Mouse (Mus musculus) liver, postnatal 0 days (tissue): ENCODE measurements around the gene Lmo4. TPM values are rescaled to one million over a fixed set of nuclear protein-coding genes. Genes with fewer than 3 reads are reported as not detected.

ENCODE experiments used
- ATAC-seq: fragments of 200-750 bp; cut with Nextera tagmentation; 2 replicates; pipeline ENCODE4 v1.8.0; 2017; ENCODE audit warnings: mild to moderate bottlenecking, moderate library complexity
- DNase-seq: peaks from one replicate; pipeline ENCODE4 v3.0.0-alpha.2; 2016
- H3K27ac ChIP-seq: fragments of 300-500 bp; sonication (generic); 2 replicates; pipeline ENCODE4 v1.5.1; 2014; ENCODE audit warnings: antibody characterized with exemption, moderate library complexity, mild to moderate bottlenecking, low read depth
- H3K27me3 ChIP-seq: fragments of 300-500 bp; sonication (generic); 2 replicates; pipeline ENCODE4 v1.6.1; 2014; ENCODE audit warnings: low read length, control low read depth, mixed read lengths; ENCODE audit not compliant: insufficient read depth
- H3K36me3 ChIP-seq: fragments of 300-500 bp; sonication (generic); replicated peaks from 2 replicates; pipeline ENCODE4 v1.6.1; 2014; ENCODE audit warnings: mild to moderate bottlenecking, control low read depth, low read length, moderate library complexity, mixed read lengths; ENCODE audit not compliant: insufficient read depth
- H3K4me1 ChIP-seq: fragments of 300-500 bp; sonication (generic); 2 replicates; pipeline ENCODE4 v1.6.1; 2014; ENCODE audit warnings: antibody characterized with exemption, mild to moderate bottlenecking, control low read depth; ENCODE audit not compliant: insufficient read depth
- H3K4me2 ChIP-seq: fragments of 300-500 bp; sonication (generic); 2 replicates; pipeline ENCODE4 v1.6.1; 2014; ENCODE audit warnings: low read depth, mild to moderate bottlenecking, low read length, moderate library complexity, mixed read lengths
- H3K4me3 ChIP-seq: fragments of 300-500 bp; sonication (generic); 2 replicates; pipeline ENCODE4 v1.5.1; 2014; ENCODE audit warnings: low read depth, low read length
- H3K9ac ChIP-seq: fragments of 300-500 bp; sonication (generic); replicated peaks from 2 replicates; pipeline ENCODE4 v1.6.1; 2014; ENCODE audit warnings: mild to moderate bottlenecking, moderate library complexity
- H3K9me3 ChIP-seq: fragments of 300-500 bp; sonication (generic); 2 replicates; pipeline ENCODE4 v1.6.1; 2016; ENCODE audit warnings: mild to moderate bottlenecking, control low read depth, low read length, mixed read lengths
- CTCF ChIP-seq: sonication (generic); IDR thresholded peaks from 2 replicates; pipeline ENCODE4 v1.5.1; 2016; ENCODE audit warnings: antibody characterized with exemption, low read depth
- EP300 ChIP-seq: IDR thresholded peaks from 2 replicates; pipeline ENCODE4 v1.6.1; 2016; ENCODE audit warnings: antibody characterized with exemption, low read depth, mild to moderate bottlenecking
- WGBS: fragments of 180-500 bp; shearing (Covaris S2); extraction: QIAGEN DNeasy Blood & Tissue Kit; methylation state at CpG from one replicate; pipeline ENCODE4 v1.1.7; 2014; ENCODE audit not compliant: insufficient replicate concordance; 5-methylcytosine and 5-hydroxymethylcytosine counted together
- polyA plus RNA-seq: library from polyadenylated mRNA; unstranded; fragments of >200 nt; fragmentation: Nextera tagmentation; extraction: Ambion mirVana; gene quantifications from 2 replicates; pipeline ENCODE4 v1.2.1, GENCODE M21; 2015

Gene Lmo4
- polyA plus RNA-seq, 1 experiment from 2014 or later = 17.4 TPM

GRCm38 (mm10) chr3:144201794-144202573 is 3.0 kb downstream of the Lmo4 start:
- H3K4me2 ChIP-seq = peak overlapping the region; percentile 97
- TF ChIP-seq EP300 (no peak), CTCF (peak; percentile 20)
- ATAC-seq (peak; percentile 56), DNase-seq (peak; percentile 88)
- peak overlapping the region; percentile 98 for H3K27ac ChIP-seq
- no peaks in the 10 kb centered on the region; the same call in 1 of the 2 replicates for H3K36me3 ChIP-seq
- peak overlapping the region; percentile 87 for H3K9ac ChIP-seq
- H3K9me3 ChIP-seq = no peaks in the 10 kb centered on the region
- H3K4me3 ChIP-seq = peak overlapping the region; percentile 74
- H3K27me3 ChIP-seq = no peaks in the 10 kb centered on the region
- 1% methylated on average over 42 of the region's 64 CpGs for WGBS
- H3K4me1 ChIP-seq = peaks cover 29% of the 10 kb centered on the region

GRCm38 (mm10) chr3:144185327-144186152 is 19.5 kb downstream of the Lmo4 start:
- Histone ChIP-seq H3K4me2 (no peak overlapping the region), H3K9ac (no peak overlapping the region), H3K4me3 (no peak overlapping the region), H3K27ac (no peak overlapping the region), H3K36me3 (peaks cover 23% of the 10 kb centered on the region), H3K27me3 (no peaks in the 10 kb centered on the region), H3K4me1 (no peaks in the 10 kb centered on the region), H3K9me3 (no peaks in the 10 kb centered on the region)
- DNase-seq = no peak
- no peak for TF ChIP-seq CTCF
- no peak for TF ChIP-seq EP300
- WGBS = 79% methylated on average over 13 of the region's 13 CpGs
- no peak for ATAC-seq

DNA sequence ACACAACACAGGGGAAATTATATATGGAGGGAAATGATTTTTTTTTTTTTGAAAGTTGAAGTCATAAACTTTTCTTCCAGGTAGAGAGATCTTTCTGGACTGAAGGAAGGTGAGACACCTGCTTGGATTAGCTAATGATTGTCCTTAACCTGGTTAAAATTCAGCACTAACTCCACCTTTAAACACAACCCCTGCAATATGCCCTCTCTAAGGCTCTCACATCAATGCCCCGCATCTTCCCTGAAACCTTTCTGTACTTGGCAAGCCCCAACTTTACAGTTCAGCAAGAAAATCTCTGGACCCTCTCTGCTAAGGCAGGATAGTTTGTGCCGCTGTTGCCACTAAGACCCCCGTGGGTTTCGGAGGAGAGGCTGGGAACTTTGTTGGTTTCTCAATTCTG is 20.1 kb downstream of the Lmo4 start:
- Histone ChIP-seq H3K9ac (no peak overlapping the region), H3K27me3 (no peaks in the 10 kb centered on the region), H3K27ac (no peak overlapping the region), H3K4me3 (no peak overlapping the region), H3K4me1 (no peaks in the 10 kb centered on the region), H3K4me2 (no peak overlapping the region), H3K9me3 (no peaks in the 10 kb centered on the region), H3K36me3 (peaks cover 16% of the 10 kb centered on the region)
- DNase-seq (no peak), ATAC-seq (no peak)
- WGBS = 79% methylated on average over 4 of the region's 4 CpGs
- no peak for TF ChIP-seq CTCF
- no peak for TF ChIP-seq EP300

DNA sequence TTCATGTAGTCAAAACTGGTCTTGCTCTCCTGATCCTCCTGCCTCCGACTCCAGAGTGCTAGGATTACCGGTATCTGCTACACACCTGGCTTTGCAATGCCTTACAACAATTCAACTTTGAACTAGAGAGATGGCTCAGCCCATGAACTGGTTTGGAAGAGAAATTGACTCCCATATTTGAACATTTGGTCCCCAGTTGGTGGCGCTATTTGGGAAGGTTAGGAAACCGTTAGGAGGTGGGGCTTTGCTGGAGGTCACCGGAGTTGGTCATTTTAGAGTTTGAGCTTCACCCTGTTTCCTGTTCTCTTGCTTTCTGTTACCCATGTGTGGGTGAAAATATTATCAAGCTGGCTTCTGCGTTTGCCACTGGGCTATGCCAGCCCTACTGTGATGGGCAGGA is 22.8 kb downstream of the Lmo4 start:
- Histone ChIP-seq H3K27me3 (no peaks in the 10 kb centered on the region), H3K4me1 (no peaks in the 10 kb centered on the region), H3K27ac (no peak overlapping the region), H3K9ac (no peak overlapping the region), H3K36me3 (no peaks in the 10 kb centered on the region), H3K4me2 (no peak overlapping the region), H3K9me3 (no peaks in the 10 kb centered on the region), H3K4me3 (no peak overlapping the region)
- TF ChIP-seq CTCF (peak; percentile 38), EP300 (no peak)
- ATAC-seq = no peak
- DNase-seq = no peak
- 71% methylated on average over 6 of the region's 6 CpGs for WGBS

DNA sequence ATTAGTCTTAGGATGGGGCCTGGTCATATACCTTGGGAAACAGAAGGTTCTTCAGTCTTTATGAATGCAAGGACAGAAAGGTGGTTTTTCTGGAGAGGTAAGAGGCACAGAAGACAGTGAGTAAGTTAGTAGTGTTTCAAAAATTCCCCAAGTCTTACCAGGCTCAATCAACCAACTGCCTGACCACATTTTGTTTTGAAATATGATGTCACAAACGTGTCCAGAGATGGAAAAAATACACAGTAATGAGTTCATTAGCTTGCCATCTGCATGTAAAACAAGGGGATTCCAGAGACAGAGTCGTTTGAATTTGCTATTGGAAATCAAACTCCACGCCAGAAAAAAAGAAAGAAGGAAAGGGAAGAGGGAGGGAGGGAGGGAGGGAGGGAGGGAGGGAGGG is 26.1 kb downstream of the Lmo4 start:
- H3K9ac ChIP-seq = no peak overlapping the region
- no peak overlapping the region for H3K4me3 ChIP-seq
- TF ChIP-seq CTCF = no peak
- TF ChIP-seq EP300 = no peak
- H3K4me1 ChIP-seq = no peaks in the 10 kb centered on the region
- DNase-seq = no peak
- 50% methylated on average over 3 of the region's 3 CpGs for WGBS
- H3K27me3 ChIP-seq = no peaks in the 10 kb centered on the region
- no peak for ATAC-seq
- no peaks in the 10 kb centered on the region for H3K36me3 ChIP-seq
- no peak overlapping the region for H3K27ac ChIP-seq
- no peaks in the 10 kb centered on the region for H3K9me3 ChIP-seq
- H3K4me2 ChIP-seq = no peak overlapping the region

- Histone ChIP-seq H3K27ac (no peak overlapping the region), H3K9ac (no peak overlapping the region), H3K9me3 (no peaks in the 10 kb centered on the region), H3K36me3 (no peaks in the 10 kb centered on the region), H3K27me3 (no peaks in the 10 kb centered on the region), H3K4me3 (no peak overlapping the region), H3K4me1 (no peaks in the 10 kb centered on the region), H3K4me2 (no peak overlapping the region)
- 74% methylated on average over 7 of the region's 7 CpGs for WGBS
- TF ChIP-seq CTCF = no peak
- no peak for TF ChIP-seq EP300
- DNase-seq = no peak
- no peak for ATAC-seq
Observed at GRCm38 (mm10) chr3:144173866-144174588, 31.0 kb downstream of the Lmo4 start.
